Mouse (Mus musculus): ENCODE measurements at regions not wholly inside any gene's neighbourhood (a gene's known extent, or its start where the extent isn't known, plus 50 kb on each side); places are given as distances from the start of the nearest gene placed in this dataset.

GRCm38 (mm10) chr11:48097455-48097854, 108.7 kb upstream of the Sgcd start:
- no peak for DNase-seq

DNA sequence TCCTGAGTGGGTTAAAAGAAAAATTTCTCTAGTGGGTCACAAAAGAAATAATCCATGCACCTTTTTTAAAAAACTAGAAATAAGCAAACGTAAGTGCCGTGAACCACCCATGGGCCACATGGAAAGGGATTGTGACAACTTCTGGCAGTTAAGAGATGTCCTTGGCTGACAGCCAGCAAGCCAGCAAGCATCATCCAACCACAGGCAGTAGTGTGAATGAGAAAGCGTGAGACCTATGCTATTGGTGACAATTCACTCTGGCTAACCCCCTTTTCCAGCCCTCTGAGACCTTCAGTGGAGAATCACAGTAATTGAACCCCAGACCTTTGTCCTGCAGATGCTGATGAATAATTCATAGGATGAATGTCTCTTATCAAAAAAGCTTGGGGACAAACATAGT, 78.3 kb upstream of the Sgcd start:
- DNase-seq: no peak

DNA sequence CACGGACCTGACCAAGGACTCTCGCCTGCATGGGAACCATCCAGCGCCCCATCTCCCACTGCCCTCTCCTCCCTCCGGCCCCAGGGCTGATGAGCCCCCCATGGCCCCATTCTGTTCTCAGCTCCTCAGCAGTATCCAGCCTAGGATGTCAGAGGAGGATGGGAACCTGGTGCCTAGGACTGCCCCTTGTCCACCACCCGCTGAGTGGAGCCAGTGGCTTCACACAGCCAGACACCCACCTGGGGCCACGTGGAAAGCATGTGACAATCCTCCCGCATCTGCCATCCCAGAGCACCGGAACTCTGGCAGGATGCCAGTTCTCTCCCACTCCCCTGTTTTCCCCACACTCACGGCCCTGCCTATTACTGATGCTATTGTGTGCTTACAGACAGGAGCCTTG, 75.0 kb upstream of the Sgcd start:
- no peak for DNase-seq

- no peak for DNase-seq
Measured at GRCm38 (mm10) chr11:48061501-48061900, 72.7 kb upstream of the Sgcd start.

DNA sequence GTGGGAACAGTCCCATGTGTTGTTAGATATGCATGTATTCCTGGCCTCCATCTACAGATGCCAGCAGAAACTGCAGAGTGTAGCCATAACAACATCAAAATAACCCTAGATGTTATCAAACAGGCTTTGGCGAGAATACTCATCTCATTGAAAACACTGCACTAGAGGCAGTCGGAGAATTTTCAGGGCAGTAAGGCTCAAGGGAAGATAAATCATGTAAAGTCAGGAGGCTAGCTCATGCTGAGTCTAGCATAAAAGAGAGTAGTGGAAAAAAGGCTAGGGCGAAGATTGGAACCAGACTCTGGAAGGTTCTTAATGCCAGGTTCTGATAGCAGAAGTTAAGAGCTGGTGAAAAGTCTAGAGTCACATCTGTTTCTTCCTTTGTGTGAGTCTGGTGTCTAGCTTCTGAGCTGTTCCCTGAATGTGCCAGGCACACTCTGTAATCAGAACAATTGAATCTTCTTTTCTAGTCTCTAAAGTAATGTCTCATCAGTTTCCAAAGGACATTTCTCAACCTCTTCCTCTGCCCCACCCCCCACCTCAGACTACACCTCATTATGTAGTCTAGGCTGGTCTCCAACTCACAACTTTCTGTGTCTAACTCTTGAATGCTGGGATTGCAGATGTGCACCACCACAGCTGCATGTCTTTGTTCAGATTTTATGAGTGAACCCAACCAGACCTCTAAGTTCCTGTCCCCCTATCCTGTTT, 62.5 kb upstream of the Sgcd start:
- no peak for DNase-seq

GRCm38 (mm10) chr11:48048311-48048710, 59.5 kb upstream of the Sgcd start:
- no peak for DNase-seq
